Mouse (Mus musculus) heart, embryonic 12.5 days (tissue): ENCODE data around the gene Mmab. TPM values are rescaled to one million over a fixed set of nuclear protein-coding genes. Genes with fewer than 3 reads are reported as not detected.

Experiments used
- ATAC-seq: fragments of 200-750 bp; cut with Nextera tagmentation; 2 replicates; pipeline ENCODE4 v1.8.0; 2017; ENCODE audit warnings: moderate TSS enrichment, moderate library complexity; ENCODE audit not compliant: insufficient number of reproducible peaks, low FRiP score
- H3K27ac ChIP-seq: fragments of 300-500 bp; sonication (generic); 2 replicates; pipeline ENCODE4 v1.5.1; 2016; ENCODE audit warnings: mild to moderate bottlenecking, moderate library complexity; ENCODE audit not compliant: poor library complexity, severe bottlenecking
- H3K27me3 ChIP-seq: fragments of 300-500 bp; sonication (generic); replicated peaks from 2 replicates; pipeline ENCODE4 v1.6.1; 2016; ENCODE audit warnings: mild to moderate bottlenecking, moderate library complexity
- H3K36me3 ChIP-seq: fragments of 300-500 bp; sonication (generic); 2 replicates; pipeline ENCODE4 v1.6.1; 2016; ENCODE audit warnings: mild to moderate bottlenecking, moderate library complexity
- H3K4me1 ChIP-seq: fragments of 300-500 bp; sonication (generic); replicated peaks from 2 replicates; pipeline ENCODE4 v1.6.1; 2016; ENCODE audit warnings: mild to moderate bottlenecking
- H3K4me2 ChIP-seq: fragments of 300-500 bp; sonication (generic); 2 replicates; pipeline ENCODE4 v1.6.1; 2016; ENCODE audit warnings: mild to moderate bottlenecking, moderate library complexity
- H3K4me3 ChIP-seq: fragments of 300-500 bp; sonication (generic); 2 replicates; pipeline ENCODE4 v1.5.1; 2016; ENCODE audit warnings: mild to moderate bottlenecking
- H3K9ac ChIP-seq: fragments of 300-500 bp; sonication (generic); 2 replicates; pipeline ENCODE4 v1.6.1; 2016; ENCODE audit warnings: mild to moderate bottlenecking, moderate library complexity
- H3K9me3 ChIP-seq: fragments of 300-500 bp; sonication (generic); replicated peaks from 2 replicates; pipeline ENCODE4 v1.6.1; 2016; ENCODE audit warnings: mild to moderate bottlenecking, moderate library complexity
- WGBS: fragments of 180-500 bp; shearing (Covaris S2); methylation state at CpG from one replicate; pipeline ENCODE4 v1.1.7; 2016; 5-methylcytosine and 5-hydroxymethylcytosine counted together
- polyA plus RNA-seq: library from polyadenylated mRNA; unstranded; fragments of >200 nt; fragmentation: Nextera tagmentation; extraction: Ambion mirVana; gene quantifications from 2 replicates; pipeline ENCODE4 v1.2.1, GENCODE M21; 2016

Mmab gene
- 27.8 and 29.2 TPM in 2 replicates for polyA plus RNA-seq

DNA sequence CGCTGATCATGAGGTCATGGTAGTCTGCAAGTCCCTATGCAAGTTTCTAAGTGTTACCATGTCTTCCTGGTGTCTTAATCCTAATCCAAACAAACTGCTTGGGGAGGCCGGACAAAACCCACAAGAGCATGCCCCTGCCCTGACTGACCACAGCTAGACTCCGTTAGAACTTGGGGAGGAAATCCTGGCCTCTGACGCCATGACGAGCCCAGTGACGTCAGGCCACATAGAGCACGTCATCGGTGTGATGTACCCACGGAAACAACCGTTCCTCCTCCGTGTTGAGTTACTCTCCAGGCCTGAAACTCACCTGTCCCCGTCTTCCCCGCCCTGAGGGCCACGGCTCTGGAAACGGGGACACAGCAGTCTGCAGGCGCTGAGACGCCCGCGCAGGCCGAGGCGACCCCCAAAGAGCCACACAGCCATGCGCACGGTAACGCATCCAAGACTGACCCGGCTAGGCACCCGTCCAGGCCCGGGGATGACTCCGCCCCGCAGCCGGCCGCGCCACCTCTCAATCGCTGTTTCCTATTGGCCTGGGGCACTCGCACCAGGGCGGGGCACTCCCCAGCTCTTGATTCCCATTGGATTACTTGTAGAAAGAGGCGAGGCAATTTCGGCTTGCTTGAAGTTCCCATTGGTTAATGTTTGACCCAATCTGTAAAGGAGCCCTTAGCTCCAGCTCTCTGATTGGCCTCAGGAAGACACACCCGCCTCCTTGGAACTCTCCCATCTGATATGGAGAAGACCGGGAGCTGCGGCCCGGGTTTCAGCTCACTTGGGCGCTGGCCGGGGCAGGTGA, at the start of gene Mmab, which contains the start of gene Mvk:
Gene Mmab (minus strand): TSS at position 495 of the 802 bp plus-strand sequence.
Gene Mvk (plus strand): TSS at position 704 of the 802 bp plus-strand sequence.
- peak; percentile 98 for ATAC-seq
- H3K4me3 ChIP-seq: peak within 1 kb of the TSS; percentile 77
- peaks cover 15% of the 10 kb centered on the region for H3K4me1 ChIP-seq
- H3K27me3 ChIP-seq: no peaks in the 10 kb centered on the region
- peak within 1 kb of the TSS; percentile 82 for H3K9ac ChIP-seq
- 2% methylated on average over 43 of the region's 43 CpGs for WGBS
- H3K4me2 ChIP-seq: peak within 1 kb of the TSS; percentile 78
- no peaks in the 10 kb centered on the region for H3K9me3 ChIP-seq
- H3K36me3 ChIP-seq: peaks cover 21% of the 10 kb centered on the region; the same call in 1 of the 2 replicates
- peak within 1 kb of the TSS; percentile 52 for H3K27ac ChIP-seq

DNA sequence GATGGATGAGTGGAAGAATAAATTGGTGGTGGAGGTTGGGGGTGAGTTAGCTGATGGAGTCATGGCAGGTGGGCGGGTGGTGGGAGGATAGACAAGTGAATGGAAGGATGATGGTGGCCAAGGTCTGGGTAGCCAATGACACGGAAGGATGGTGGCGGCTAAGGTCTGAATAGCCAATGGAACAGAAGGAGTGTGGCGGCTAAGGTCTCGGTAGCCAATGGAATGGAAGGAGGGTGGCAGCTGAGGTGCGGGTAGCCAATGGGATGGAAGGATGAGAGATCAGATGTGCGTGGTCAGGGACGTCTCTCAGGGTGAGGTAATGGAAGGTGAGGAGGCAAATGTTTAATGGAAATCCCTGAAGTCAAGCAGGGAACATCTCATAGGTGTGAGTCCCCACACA, 46.4 kb upstream of the Mmab start:
- ATAC-seq: no peak
- 88% methylated on average over 8 of the region's 8 CpGs for WGBS
- Histone ChIP-seq H3K27ac (no peak overlapping the region), H3K4me2 (no peak overlapping the region), H3K27me3 (no peaks in the 10 kb centered on the region), H3K4me3 (no peak overlapping the region), H3K9me3 (no peaks in the 10 kb centered on the region), H3K9ac (no peak overlapping the region), H3K4me1 (no peaks in the 10 kb centered on the region), H3K36me3 (no peaks in the 10 kb centered on the region)

DNA sequence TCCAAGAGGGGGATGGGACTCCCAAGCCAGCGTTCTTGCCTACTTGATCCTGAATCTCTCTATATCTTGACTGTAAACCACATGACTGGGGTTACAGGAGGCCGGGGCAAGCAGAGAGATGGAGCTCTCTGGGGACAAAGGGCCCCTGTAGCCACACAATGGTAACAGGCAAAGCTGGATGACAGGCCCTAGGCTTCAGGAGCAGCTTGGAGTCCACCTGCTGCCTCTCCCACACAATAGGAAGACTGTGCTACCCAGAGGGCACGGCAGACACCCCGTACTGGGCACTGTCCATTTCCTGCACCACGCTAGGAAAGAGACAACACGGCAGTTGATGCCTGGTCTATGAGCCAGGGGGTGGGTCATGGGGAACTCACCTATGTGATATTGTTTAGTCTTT, 45.7 kb upstream of the Mmab start:
- no peak for ATAC-seq
- no peaks in the 10 kb centered on the region for H3K36me3 ChIP-seq
- H3K4me1 ChIP-seq: no peaks in the 10 kb centered on the region
- H3K9me3 ChIP-seq: no peaks in the 10 kb centered on the region
- no peak overlapping the region for H3K4me2 ChIP-seq
- no peak overlapping the region for H3K27ac ChIP-seq
- H3K27me3 ChIP-seq: no peaks in the 10 kb centered on the region
- no peak overlapping the region for H3K9ac ChIP-seq
- H3K4me3 ChIP-seq: no peak overlapping the region
- WGBS: 84% methylated on average over 6 of the region's 6 CpGs

DNA sequence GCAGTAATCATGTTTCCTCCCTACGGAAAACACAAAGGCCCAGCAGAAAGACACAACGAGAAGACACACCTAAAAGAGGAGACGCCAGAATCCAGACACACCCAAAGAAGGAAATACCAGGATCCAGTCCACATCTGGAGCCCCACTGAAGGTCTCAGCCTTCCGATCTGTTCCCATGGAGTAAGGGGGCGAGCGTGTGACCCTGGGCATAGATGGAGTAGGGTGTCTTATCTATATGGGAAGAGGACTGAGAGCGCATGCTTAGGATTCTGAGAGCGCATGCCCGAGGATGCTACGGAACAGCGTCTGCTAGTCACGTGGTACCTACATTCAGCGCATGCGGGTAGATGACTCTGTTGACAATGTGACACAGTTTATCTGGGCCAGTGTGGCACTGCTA, 41.8 kb upstream of the Mmab start:
- H3K4me2 ChIP-seq: no peak overlapping the region
- no peaks in the 10 kb centered on the region for H3K4me1 ChIP-seq
- H3K9me3 ChIP-seq: no peaks in the 10 kb centered on the region
- H3K27me3 ChIP-seq: no peaks in the 10 kb centered on the region
- H3K9ac ChIP-seq: no peak overlapping the region
- ATAC-seq: no peak
- WGBS: 69% methylated on average over 14 of the region's 14 CpGs
- H3K27ac ChIP-seq: no peak overlapping the region
- H3K4me3 ChIP-seq: no peak overlapping the region
- no peaks in the 10 kb centered on the region for H3K36me3 ChIP-seq

DNA sequence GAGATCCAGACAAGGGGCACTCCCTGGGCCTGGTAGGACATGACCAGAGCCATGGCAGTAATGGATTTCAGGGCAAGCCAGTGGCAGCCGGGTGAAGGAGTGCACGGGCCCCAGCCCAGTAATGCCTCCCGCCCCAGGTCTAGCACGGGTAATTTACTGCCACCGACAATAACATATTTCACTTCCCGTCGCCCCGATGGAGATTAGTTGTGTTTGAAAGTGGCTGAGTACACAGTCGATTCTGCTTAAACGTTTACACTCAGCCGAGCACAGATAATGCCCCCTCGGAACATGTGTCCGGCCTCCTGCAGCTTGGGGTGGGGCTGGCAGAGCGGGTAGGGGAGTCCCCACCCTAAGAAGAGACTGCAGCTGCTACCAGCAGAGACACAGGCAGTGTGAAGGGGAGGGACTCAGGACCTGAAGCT, 38.7 kb upstream of the Mmab start:
- WGBS: 33% methylated on average over 14 of the region's 14 CpGs
- Histone ChIP-seq H3K9ac (no peak overlapping the region), H3K36me3 (no peaks in the 10 kb centered on the region), H3K27ac (no peak overlapping the region), H3K27me3 (no peaks in the 10 kb centered on the region), H3K4me3 (no peak overlapping the region), H3K4me1 (no peaks in the 10 kb centered on the region), H3K9me3 (no peaks in the 10 kb centered on the region), H3K4me2 (no peak overlapping the region)
- ATAC-seq: no peak

DNA sequence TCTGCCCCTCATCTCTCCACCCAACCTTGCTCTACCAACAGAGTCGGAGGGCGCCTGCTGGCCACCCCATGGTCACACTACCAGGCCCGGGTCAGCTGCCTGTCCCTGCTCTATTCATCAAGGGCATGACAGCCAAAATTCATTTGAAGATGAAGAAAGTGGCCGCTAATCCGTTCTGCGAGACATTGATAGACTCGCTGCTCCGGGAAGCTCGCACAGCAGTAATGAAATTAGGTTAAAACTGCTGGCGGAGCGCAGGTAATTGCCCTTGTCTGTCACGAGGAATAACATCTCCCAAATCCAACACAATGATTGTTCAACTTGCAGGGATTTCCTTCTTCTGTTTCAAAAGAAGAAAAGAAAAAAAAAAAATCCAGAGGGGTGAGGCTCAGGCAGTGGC, 34.4 kb upstream of the Mmab start:
- no peaks in the 10 kb centered on the region for H3K36me3 ChIP-seq
- no peaks in the 10 kb centered on the region for H3K9me3 ChIP-seq
- H3K4me3 ChIP-seq: no peak overlapping the region
- H3K27ac ChIP-seq: no peak overlapping the region
- WGBS: 87% methylated on average over 12 of the region's 12 CpGs
- 0 out of 2 replicates have a peak, but pooled peaks cover 13% of the 10 kb centered on the region for H3K27me3 ChIP-seq
- no peak for ATAC-seq
- H3K4me2 ChIP-seq: no peak overlapping the region
- no peak overlapping the region for H3K9ac ChIP-seq
- H3K4me1 ChIP-seq: no peaks in the 10 kb centered on the region

DNA sequence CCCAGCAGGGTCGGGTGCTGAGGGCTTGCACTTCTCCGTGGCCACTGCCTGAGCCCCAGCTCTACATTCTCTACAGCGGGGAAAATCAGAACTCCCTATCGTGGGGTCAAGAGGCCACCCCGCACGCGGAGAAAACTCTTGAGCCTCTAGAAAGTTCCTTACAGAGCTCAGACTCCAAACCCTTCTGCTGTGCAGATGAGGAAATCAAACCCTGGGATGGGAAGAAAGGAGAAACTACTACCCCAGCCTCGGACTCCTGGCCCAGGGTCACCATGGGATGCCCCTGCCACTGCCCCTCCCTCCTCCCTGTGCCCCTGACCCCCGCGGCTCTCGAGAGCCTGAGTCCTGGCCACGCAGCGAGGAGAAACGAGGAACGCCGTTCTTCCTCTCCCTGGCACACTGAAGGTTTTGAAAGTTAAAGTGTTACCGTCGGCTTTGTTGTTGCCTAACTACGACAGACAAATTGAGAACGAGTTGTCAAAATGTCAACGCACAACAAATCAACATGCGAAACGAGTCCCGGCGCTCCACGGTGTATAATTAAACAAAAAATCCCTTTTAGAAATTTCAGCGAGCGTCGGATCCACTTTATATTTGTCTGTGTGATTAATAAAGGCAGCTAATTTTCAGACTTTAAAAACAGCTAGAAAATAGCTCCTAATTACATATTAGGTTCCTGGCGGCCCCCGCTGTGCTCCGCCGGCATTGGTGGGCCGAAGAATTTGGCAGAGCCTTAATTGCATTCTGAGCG, 31.1 kb upstream of the Mmab start:
- Histone ChIP-seq H3K27ac (no peak overlapping the region), H3K27me3 (0 out of 2 replicates have a peak, but pooled peaks cover 13% of the 10 kb centered on the region), H3K4me1 (no peaks in the 10 kb centered on the region), H3K4me2 (no peak overlapping the region), H3K9ac (no peak overlapping the region), H3K9me3 (no peaks in the 10 kb centered on the region), H3K36me3 (no peaks in the 10 kb centered on the region), H3K4me3 (no peak overlapping the region)
- ATAC-seq: no peak
- WGBS: 60% methylated on average over 35 of the region's 35 CpGs

DNA sequence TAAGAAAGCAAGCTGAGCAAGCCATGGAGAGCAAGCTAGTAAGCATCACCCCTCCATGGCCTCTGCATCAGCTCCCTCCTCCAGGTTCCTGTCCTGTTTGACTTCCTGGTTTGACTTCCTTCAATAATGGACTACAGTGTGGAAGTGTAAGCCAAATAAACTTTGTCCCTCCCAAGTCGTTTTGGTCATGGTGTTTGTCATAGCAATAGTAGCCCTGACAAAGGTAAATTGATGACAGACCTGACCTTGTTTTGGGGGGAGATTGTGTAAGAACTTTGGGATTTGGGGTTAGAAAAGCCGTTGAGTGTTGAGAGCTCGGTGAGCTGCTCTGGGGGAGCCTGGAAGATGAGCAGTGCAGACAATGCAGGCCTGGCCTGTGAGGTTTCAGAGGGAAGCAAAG, 26.5 kb upstream of the Mmab start:
- H3K36me3 ChIP-seq: no peaks in the 10 kb centered on the region
- no peak overlapping the region for H3K4me3 ChIP-seq
- H3K9ac ChIP-seq: no peak overlapping the region
- no peak overlapping the region for H3K27ac ChIP-seq
- no peaks in the 10 kb centered on the region for H3K9me3 ChIP-seq
- H3K4me2 ChIP-seq: no peak overlapping the region
- 75% methylated on average over 3 of the region's 3 CpGs for WGBS
- H3K4me1 ChIP-seq: peaks cover 23% of the 10 kb centered on the region
- no peak for ATAC-seq
- H3K27me3 ChIP-seq: 0 out of 2 replicates have a peak, but pooled peaks cover 9% of the 10 kb centered on the region

DNA sequence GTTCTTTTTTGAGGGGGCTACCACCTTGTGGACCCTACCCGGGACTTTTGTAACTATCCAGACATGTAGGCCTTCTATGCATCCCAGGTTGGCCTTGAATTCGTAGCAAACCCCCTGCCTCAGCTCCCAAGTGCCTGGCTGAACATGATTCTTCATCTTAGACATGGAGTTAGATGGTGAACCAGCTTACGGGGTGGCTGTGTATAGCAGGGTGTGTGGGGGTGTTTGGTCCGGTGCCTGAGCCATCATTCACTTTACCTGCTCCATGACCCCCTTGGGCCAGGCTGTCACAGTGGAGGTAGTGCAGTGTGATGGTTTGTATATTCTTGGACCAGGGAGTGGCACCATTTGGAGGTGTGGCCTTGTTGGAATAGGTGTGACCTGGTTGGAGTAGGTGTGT, 24.1 kb upstream of the Mmab start:
- Histone ChIP-seq H3K9ac (no peak overlapping the region), H3K4me2 (peak overlapping the region; percentile 65)
- 63% methylated on average over 4 of the region's 4 CpGs for WGBS

DNA sequence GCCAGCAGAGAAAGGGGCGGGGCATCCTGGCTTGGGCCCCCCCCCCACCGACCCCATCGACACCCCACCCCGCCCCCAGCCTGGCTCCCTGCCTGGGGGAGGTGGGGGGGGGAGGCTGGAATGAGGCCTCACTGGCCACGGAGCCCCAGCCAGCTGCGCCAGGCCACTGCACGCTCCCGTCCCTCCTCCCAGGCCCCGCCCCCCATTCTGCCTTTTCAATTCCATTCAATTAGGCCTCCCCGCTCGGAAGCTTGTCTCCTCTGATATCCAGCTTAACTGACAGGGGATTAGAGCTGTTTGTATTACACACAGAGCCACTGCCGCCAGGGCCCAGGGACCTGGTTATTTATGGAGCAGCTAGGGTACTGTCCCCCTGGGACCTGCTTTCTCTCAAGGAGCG, 23.6 kb upstream of the Mmab start:
- H3K27ac ChIP-seq: peak overlapping the region; percentile 45
- peak; percentile 80 for ATAC-seq
- H3K4me1 ChIP-seq: peaks cover 23% of the 10 kb centered on the region
- H3K36me3 ChIP-seq: no peaks in the 10 kb centered on the region
- 0% methylated on average over 9 of the region's 13 CpGs for WGBS
- peak overlapping the region; percentile 39 for H3K4me3 ChIP-seq
- 0 out of 2 replicates have a peak overlapping the region, but pooled peaks have one; percentile 42 for H3K9ac ChIP-seq
- no peaks in the 10 kb centered on the region for H3K9me3 ChIP-seq
- H3K4me2 ChIP-seq: peak overlapping the region; percentile 65
- no peaks in the 10 kb centered on the region for H3K27me3 ChIP-seq

More for the DNA sequence above, 24.1 kb upstream of the Mmab start:
- H3K4me3 ChIP-seq: no peak overlapping the region
- H3K4me1 ChIP-seq: peaks cover 23% of the 10 kb centered on the region
- H3K9me3 ChIP-seq: no peaks in the 10 kb centered on the region
- H3K27ac ChIP-seq: peak overlapping the region; percentile 45
- H3K36me3 ChIP-seq: no peaks in the 10 kb centered on the region
- no peak for ATAC-seq
- H3K27me3 ChIP-seq: no peaks in the 10 kb centered on the region

DNA sequence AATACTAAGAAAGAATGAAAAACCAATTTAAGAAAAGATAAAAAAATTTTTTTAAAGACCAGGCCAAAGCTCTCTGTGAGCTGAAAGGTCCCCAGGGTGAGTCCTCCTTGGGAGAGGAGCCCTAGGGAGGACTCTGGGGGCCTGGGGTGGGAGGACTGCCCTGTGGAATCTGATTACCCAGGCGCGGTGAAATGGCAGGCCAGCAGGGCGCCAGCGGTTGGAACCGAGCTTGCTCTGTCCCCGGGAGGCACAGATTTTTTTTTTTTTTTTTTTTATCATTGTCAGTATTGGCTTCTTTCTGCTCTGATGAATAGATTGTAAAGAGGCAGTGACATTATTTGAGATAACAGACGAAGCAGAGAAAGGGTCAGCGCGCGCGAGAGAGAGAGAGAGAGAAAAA, 23.2 kb upstream of the Mmab start:
- ATAC-seq: peak; percentile 38; the same call in 1 of the 2 replicates
- no peaks in the 10 kb centered on the region for H3K9me3 ChIP-seq
- peak overlapping the region; percentile 45 for H3K27ac ChIP-seq
- WGBS: 2% methylated on average over 11 of the region's 11 CpGs
- peak overlapping the region; percentile 65 for H3K4me2 ChIP-seq
- no peaks in the 10 kb centered on the region for H3K36me3 ChIP-seq
- no peaks in the 10 kb centered on the region for H3K27me3 ChIP-seq
- peak overlapping the region; percentile 39 for H3K4me3 ChIP-seq
- peaks cover 23% of the 10 kb centered on the region for H3K4me1 ChIP-seq
- H3K9ac ChIP-seq: 0 out of 2 replicates have a peak overlapping the region, but pooled peaks have one; percentile 42
